Mouse (Mus musculus): Measurements from ENCODE around the gene Rars2. TPM values are rescaled to one million over a fixed set of nuclear protein-coding genes. Genes with fewer than 3 reads are reported as not detected.

Rars2 gene
- total and polyA plus RNA-seq, 2 experiments from 2014 or later = 24.1 to 44.9 TPM

DNA sequence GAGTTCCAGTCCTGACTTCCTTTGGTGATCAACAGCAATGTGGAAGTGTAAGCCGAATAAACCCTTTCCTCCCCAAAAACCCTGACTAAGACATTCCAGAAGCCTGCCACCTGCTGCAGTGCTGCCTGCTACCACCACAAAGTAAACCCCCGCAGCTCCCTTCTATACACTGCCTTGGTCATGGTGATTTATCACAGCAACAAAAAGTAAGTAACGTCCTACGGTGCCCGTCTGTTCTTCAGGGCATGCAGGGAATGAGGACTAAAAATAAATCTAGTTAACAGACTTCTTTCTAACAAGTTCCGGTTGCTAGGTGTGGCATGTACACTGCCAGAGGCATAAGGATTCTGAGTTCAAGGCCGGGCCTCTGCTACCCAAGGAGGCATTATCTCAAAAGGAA is 32.8 kb upstream of the Rars2 start:
- H3K4me1 ChIP-seq (ENCODE audit: insufficient read depth, low read length) = no peaks in the 10 kb centered on the region
- no peak overlapping the region for H3K9ac ChIP-seq (replicated peaks; ENCODE audit: low read length, poor library complexity, severe bottlenecking)
- H3K9me3 ChIP-seq (ENCODE audit: low read length) = no peaks in the 10 kb centered on the region
- no peak for DNase-seq (ENCODE audit: low spot score)
- H3K4me2 ChIP-seq (ENCODE audit: low read depth, low read length, poor library complexity, severe bottlenecking) = no peak overlapping the region
- no peak overlapping the region for H3K4me3 ChIP-seq (ENCODE audit: low read depth, low read length)
- WGBS = 45% methylated on average over 7 of the region's 7 CpGs
- H3K27ac ChIP-seq (ENCODE audit: low read depth, low read length) = no peak overlapping the region
- H3K27me3 ChIP-seq (ENCODE audit: insufficient read depth, low read length) = no peaks in the 10 kb centered on the region
- H3K36me3 ChIP-seq (ENCODE audit: insufficient read depth, low read length) = peaks cover 34% of the 10 kb centered on the region
- no peak for TF ChIP-seq CTCF (IDR thresholded peaks at IDR 0.05)
- ATAC-seq (ENCODE audit: low FRiP score) = no peak

DNA sequence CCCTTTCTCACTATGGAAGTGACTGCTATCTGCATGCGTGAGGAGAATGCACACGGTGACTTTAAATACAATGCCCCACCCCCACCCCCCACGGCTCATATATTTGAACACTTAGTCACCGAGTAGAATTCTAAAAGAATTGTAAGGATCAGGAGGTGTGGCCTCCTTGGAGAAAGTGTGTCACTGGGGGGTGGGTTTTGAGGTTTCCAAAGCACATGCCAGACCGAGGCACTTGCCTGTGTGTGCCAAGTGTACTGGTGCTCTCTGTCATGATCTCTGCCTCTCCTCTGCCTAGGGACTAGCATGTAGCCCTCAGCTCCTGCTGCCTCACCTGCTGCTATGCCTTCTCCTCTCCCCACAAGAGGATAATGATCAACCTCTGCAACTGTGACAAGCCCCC is 32.3 kb upstream of the Rars2 start:
- Histone ChIP-seq H3K9me3 (ENCODE audit: low read length) (no peaks in the 10 kb centered on the region), H3K36me3 (ENCODE audit: insufficient read depth, low read length) (peaks cover 33% of the 10 kb centered on the region), H3K27ac (ENCODE audit: low read depth, low read length) (no peak overlapping the region)

DNA sequence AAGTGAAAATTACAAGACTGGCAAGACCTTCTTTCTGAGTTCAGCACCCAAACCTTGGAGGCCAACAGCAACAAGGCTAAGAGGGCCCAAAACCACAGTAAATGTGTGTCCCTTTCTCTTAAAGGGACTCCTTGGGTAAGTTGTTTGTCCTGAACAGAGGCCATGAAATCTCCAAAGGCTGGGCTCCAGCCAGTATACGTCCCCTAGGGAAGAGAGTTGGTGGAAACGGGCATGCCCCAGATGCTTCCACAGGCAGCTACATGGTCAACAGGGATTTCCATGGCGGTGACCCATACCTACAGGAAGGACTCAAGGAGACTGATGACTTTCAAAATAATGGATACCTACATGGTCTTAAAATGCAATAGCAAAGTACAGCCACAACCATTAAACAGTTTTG is 31.3 kb upstream of the Rars2 start:
- Histone ChIP-seq H3K4me2 (ENCODE audit: low read depth, low read length, poor library complexity, severe bottlenecking) (no peak overlapping the region), H3K9me3 (ENCODE audit: low read length) (no peaks in the 10 kb centered on the region), H3K4me1 (ENCODE audit: insufficient read depth, low read length) (no peaks in the 10 kb centered on the region), H3K4me3 (ENCODE audit: low read depth, low read length) (no peak overlapping the region), H3K9ac (replicated peaks; ENCODE audit: low read length, poor library complexity, severe bottlenecking) (no peak overlapping the region), H3K36me3 (ENCODE audit: insufficient read depth, low read length) (peaks cover 29% of the 10 kb centered on the region), H3K27me3 (ENCODE audit: insufficient read depth, low read length) (no peaks in the 10 kb centered on the region), H3K27ac (ENCODE audit: low read depth, low read length) (no peak overlapping the region)
- DNase-seq (ENCODE audit: low spot score) (no peak), ATAC-seq (ENCODE audit: low FRiP score) (no peak)
- TF ChIP-seq CTCF (IDR thresholded peaks at IDR 0.05) = no peak
- WGBS = 98% methylated on average over 3 of the region's 3 CpGs

More for the DNA sequence above, 32.3 kb upstream of the Rars2 start:
- 50% methylated on average over 5 of the region's 5 CpGs for WGBS
- no peaks in the 10 kb centered on the region for H3K4me1 ChIP-seq (ENCODE audit: insufficient read depth, low read length)
- TF ChIP-seq CTCF (IDR thresholded peaks at IDR 0.05) = no peak
- H3K4me2 ChIP-seq (ENCODE audit: low read depth, low read length, poor library complexity, severe bottlenecking) = no peak overlapping the region
- no peak overlapping the region for H3K9ac ChIP-seq (replicated peaks; ENCODE audit: low read length, poor library complexity, severe bottlenecking)
- no peak overlapping the region for H3K4me3 ChIP-seq (ENCODE audit: low read depth, low read length)
- H3K27me3 ChIP-seq (ENCODE audit: insufficient read depth, low read length) = no peaks in the 10 kb centered on the region
- ATAC-seq (ENCODE audit: low FRiP score) = no peak
- DNase-seq (ENCODE audit: low spot score) = no peak

DNA sequence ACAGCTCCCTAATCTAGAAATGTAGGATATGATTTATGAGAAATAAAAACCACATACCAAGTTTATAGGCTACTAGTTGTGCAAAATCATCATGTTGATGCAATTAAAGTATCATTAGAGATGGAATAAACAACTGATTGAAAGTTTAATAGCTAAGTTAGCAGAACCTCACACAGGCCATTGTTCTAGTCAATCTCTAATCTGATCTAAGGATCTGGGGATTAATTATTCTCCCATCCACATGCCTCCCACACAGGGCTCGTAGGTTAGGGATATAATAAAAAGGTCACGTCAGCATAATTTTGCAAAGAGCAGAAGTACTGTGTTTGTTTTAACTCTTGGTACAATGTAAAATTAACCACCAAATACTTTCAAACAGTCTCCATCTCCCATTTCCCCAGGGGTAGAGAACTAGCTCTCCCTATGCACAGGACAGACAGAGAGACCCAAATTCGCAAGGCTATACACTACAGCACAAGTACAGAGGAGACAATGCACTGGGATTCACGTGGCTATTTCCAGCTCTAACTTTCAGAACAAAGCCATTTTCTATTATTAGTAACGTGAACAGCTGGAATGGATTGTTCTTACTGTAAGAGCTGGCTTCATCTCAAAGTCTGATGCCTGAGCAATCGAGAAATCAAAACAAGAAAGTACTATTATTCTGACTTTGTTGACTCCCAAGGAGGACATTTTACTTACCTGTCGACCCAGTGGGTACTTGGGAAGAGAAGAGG is 29.7 kb upstream of the Rars2 start:
- no peak overlapping the region for H3K27ac ChIP-seq (ENCODE audit: low read depth, low read length)
- WGBS = 86% methylated on average over 7 of the region's 7 CpGs
- ATAC-seq (ENCODE audit: low FRiP score) = no peak
- H3K4me3 ChIP-seq (ENCODE audit: low read depth, low read length) = no peak overlapping the region
- no peak for TF ChIP-seq CTCF (IDR thresholded peaks at IDR 0.05)
- H3K4me1 ChIP-seq (ENCODE audit: insufficient read depth, low read length) = no peaks in the 10 kb centered on the region
- no peaks in the 10 kb centered on the region for H3K9me3 ChIP-seq (ENCODE audit: low read length)
- peaks cover 19% of the 10 kb centered on the region for H3K36me3 ChIP-seq (ENCODE audit: insufficient read depth, low read length)
- H3K4me2 ChIP-seq (ENCODE audit: low read depth, low read length, poor library complexity, severe bottlenecking) = no peak overlapping the region
- H3K9ac ChIP-seq (replicated peaks; ENCODE audit: low read length, poor library complexity, severe bottlenecking) = no peak overlapping the region
- DNase-seq (ENCODE audit: low spot score) = no peak
- H3K27me3 ChIP-seq (ENCODE audit: insufficient read depth, low read length) = no peaks in the 10 kb centered on the region

DNA sequence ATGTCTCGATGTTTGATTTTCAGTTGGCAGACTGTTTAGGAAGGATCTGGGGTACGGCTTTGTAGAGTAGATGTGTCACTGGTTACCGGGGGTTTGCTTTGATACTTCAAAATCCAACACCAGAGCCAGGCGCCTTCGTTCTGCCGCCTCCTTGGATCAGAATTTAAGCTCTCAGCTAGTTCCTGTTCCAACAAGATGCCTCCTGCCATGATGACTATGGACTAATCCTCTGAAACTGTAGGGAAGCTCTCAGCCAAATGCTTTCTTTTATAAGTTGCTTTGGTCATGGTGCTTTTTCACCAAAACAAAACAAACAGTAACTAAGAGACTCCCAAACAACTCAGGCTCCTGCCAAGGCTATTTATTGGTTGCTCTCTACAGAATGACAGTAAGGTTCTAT is 11.6 kb upstream of the Rars2 start:
- peak; percentile 67 for DNase-seq (ENCODE audit: low spot score)
- no peak overlapping the region for H3K4me2 ChIP-seq (ENCODE audit: low read depth, low read length, poor library complexity, severe bottlenecking)
- no peak overlapping the region for H3K9ac ChIP-seq (replicated peaks; ENCODE audit: low read length, poor library complexity, severe bottlenecking)
- H3K4me1 ChIP-seq (ENCODE audit: insufficient read depth, low read length) = no peaks in the 10 kb centered on the region
- H3K27me3 ChIP-seq (ENCODE audit: insufficient read depth, low read length) = no peaks in the 10 kb centered on the region
- TF ChIP-seq CTCF (IDR thresholded peaks at IDR 0.05) = no peak
- H3K9me3 ChIP-seq (ENCODE audit: low read length) = no peaks in the 10 kb centered on the region
- 66% methylated on average over 6 of the region's 6 CpGs for WGBS
- H3K36me3 ChIP-seq (ENCODE audit: insufficient read depth, low read length) = peaks cover 27% of the 10 kb centered on the region
- ATAC-seq (ENCODE audit: low FRiP score) = no peak
- H3K27ac ChIP-seq (ENCODE audit: low read depth, low read length) = no peak overlapping the region
- no peak overlapping the region for H3K4me3 ChIP-seq (ENCODE audit: low read depth, low read length)

DNA sequence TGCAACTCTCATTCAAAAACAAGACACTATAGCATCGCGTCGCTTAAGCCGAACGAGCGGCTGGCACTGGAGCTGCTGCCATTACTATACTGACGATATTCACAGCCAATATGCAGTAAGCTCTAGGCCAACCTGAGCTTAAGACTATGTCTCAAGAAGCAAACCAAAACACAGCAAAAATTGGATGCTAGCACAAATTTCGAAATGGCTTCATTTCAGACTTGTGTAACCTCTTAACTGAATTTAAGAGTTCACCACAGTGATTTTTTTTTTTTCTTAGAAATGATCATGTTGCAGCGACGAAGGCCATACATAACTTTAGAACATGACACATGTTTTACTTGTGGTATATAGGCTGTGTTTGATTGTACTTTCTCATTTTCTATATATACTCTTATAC is 8.1 kb upstream of the Rars2 start:
- DNase-seq (ENCODE audit: low spot score) (no peak), ATAC-seq (ENCODE audit: low FRiP score) (no peak)
- no peak for TF ChIP-seq CTCF (IDR thresholded peaks at IDR 0.05)
- WGBS = 96% methylated on average over 10 of the region's 10 CpGs
- no peaks in the 10 kb centered on the region for H3K27me3 ChIP-seq (ENCODE audit: insufficient read depth, low read length)
- H3K9ac ChIP-seq (replicated peaks; ENCODE audit: low read length, poor library complexity, severe bottlenecking) = no peak overlapping the region
- no peak overlapping the region for H3K4me3 ChIP-seq (ENCODE audit: low read depth, low read length)
- no peak overlapping the region for H3K4me2 ChIP-seq (ENCODE audit: low read depth, low read length, poor library complexity, severe bottlenecking)
- no peaks in the 10 kb centered on the region for H3K4me1 ChIP-seq (ENCODE audit: insufficient read depth, low read length)
- peaks cover 27% of the 10 kb centered on the region for H3K36me3 ChIP-seq (ENCODE audit: insufficient read depth, low read length)
- H3K9me3 ChIP-seq (ENCODE audit: low read length) = no peaks in the 10 kb centered on the region
- H3K27ac ChIP-seq (ENCODE audit: low read depth, low read length) = no peak overlapping the region

Data from midbrain, postnatal 0 days (tissue).